Mouse (Mus musculus) left cerebral cortex, adult 2 months (tissue): ENCODE measurements around the gene Slc5a6. TPM values are rescaled to one million over a fixed set of nuclear protein-coding genes. Genes with fewer than 3 reads are reported as not detected.

Experiments used
- DNase-seq, 2 experiments: peaks; one replicate each; pipeline ENCODE4 v3.0.0; 2021 to 2022; ENCODE audit warnings: low spot score in 2 of 2, mixed read lengths in 1 of 2; ENCODE audit errors: extremely low spot score in 1 of 2
- H3K27ac ChIP-seq: fragments of 200-600 bp; 2 replicates; pipeline ENCODE4 v1.8.1; 2022
- H3K4me3 ChIP-seq: fragments of 200-600 bp; 2 replicates; pipeline ENCODE4 v1.8.1; 2022
- CTCF ChIP-seq: fragments of 200-600 bp; IDR thresholded peaks from 2 replicates; pipeline ENCODE4 v1.8.1; 2022; ENCODE audit warnings: antibody characterized with exemption, mild to moderate bottlenecking, moderate library complexity
- intact Hi-C: fragments of 180-260 bp; cut with DNase I; formaldehyde crosslinking; loops from one replicate; pipeline ENCODE4 v1.15.1; 2025
- total RNA-seq, 2 experiments: library from RNA; stranded (reverse); gene quantifications; 2 replicates each; pipeline ENCODE4 v1.2.3; 2021

The Slc5a6 gene
- total RNA-seq, 2 experiments from 2014 or later: 16.7 to 19.3 TPM

DNA sequence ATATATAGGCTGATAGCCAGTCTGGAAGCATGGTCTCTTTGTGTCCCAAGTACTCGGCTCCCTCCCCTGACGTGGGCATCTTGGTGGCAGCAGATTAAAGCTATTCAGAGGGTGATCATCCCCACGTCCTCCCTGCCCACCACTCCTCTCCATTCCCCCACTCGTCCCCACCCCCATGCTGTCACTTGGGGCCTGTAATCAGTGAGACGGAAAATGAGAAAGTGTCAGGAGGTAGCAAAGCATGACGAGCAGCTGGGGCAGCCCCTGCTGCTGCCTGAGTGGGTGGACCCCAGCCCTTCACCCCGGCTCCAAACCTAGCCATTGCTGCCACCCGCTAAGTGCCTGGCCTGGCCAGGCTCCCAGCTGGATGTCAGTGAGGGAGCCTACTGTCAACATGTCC lies 35.2 kb upstream of the Slc5a6 start:
- intact Hi-C loops: no loop called here
- Histone ChIP-seq H3K4me3 (no peak overlapping the region), H3K27ac (no peak overlapping the region)
- TF ChIP-seq CTCF: no peak
- no peak for DNase-seq

DNA sequence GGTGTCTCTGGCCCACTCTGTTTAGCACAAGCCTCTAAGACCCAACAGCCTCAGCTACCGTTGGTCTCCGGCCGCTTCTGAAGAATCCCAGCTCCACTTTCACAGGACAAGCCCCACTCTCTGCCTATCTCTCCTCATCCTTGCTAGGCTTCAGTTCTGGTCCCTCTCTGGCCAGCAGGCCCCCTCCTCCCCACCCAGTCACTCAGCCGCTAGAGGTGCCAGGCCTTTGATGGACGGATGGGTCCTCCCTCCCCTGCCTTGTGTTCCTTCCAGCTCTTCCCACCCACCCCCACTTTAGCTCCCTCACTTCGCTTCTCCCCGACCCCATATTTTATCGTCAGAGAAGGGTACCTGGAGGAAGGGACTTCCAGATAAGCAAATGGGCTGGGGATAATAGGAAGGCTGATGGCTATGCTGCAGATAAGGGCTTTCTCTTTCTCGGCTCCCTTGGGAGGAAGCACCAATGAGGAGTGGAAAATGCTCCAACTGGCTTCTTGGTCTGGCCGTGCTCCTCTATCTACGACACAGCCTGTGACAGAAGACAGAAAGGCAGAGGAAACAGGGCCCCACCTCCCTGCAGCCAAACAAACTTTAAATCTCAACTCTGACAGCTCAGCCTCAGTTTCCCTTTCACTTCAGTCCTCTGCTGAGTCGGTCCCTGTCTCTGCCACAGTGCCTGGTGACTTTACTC lies 34.4 kb upstream of the Slc5a6 start:
- TF ChIP-seq CTCF: no peak
- H3K27ac ChIP-seq: no peak overlapping the region
- intact Hi-C loops: no loop called here

DNA sequence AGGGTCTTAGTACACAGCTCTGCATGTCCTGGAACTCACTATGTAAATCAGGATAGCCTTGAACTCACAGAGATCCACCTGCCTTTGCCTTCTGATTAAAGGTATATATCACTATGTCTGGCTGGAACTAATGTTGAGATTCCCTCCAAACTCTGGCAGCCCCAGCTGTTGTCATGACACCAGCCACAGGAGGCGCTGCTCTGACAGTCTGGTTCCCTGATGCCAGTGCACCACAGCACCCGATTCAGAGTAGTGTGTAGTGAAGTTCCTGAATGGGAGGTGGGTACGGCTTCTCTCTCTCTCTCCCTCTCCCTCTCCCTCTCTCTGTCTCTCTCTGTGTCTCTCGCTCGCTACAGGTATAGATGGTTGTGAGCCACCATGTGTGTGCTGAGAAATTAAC lies 33.6 kb upstream of the Slc5a6 start:
- Histone ChIP-seq H3K4me3 (no peak overlapping the region), H3K27ac (no peak overlapping the region)
- peak; percentile 61 for TF ChIP-seq CTCF
- intact Hi-C loops: no loop called here
- DNase-seq: no peak

More for the DNA sequence above, 34.4 kb upstream of the Slc5a6 start:
- DNase-seq: no peak
- H3K4me3 ChIP-seq: no peak overlapping the region

- intact Hi-C loops: loop anchor here (2.0 kb wide), 1 partner anchor 39 kb away; no protein-coding TSS in a partner anchor
- DNase-seq: no peak
- no peak overlapping the region for H3K27ac ChIP-seq
- peak; percentile 58 for TF ChIP-seq CTCF
- H3K4me3 ChIP-seq: no peak overlapping the region
Observed at GRCm38 (mm10) chr5:31081386-31081785, 32.7 kb upstream of the Slc5a6 start.

DNA sequence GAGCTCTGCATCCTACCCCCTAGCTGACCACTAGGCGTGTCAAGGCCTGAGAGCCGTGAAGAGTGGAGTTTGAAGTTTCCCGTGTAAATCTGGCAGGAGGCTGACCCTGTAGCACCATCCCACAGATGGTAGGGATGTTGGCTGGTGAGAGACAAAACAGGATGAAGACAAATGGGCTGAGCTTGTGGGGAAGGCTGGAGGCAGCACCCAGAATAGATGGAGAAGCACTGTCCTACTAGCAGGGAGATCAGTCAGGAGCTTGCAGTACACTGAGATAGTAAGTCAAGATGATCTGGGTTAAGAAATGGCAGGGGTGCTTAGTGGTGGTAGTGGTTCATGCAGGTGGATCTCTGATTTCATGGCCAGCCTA lies 32.1 kb upstream of the Slc5a6 start:
- intact Hi-C loops: loop anchor here (1.0 to 2.0 kb wide), 2 partner anchors 14 to 40 kb away; no protein-coding TSS in a partner anchor
- TF ChIP-seq CTCF: no peak
- no peak for DNase-seq
- no peak overlapping the region; the same call in 1 of the 2 replicates for H3K4me3 ChIP-seq
- H3K27ac ChIP-seq: peak overlapping the region; percentile 50

GRCm38 (mm10) chr5:31080059-31080794 lies 31.5 kb upstream of the Slc5a6 start:
- peak; percentile 54 to 62 for DNase-seq
- H3K27ac ChIP-seq: peak overlapping the region; percentile 50
- no peak for TF ChIP-seq CTCF
- no peak overlapping the region; the same call in 1 of the 2 replicates for H3K4me3 ChIP-seq
- intact Hi-C loops: loop anchor here (1.0 to 2.0 kb wide), 2 partner anchors 14 to 41 kb away; no protein-coding TSS in a partner anchor

GRCm38 (mm10) chr5:31076346-31076745 lies 27.6 kb upstream of the Slc5a6 start:
- H3K27ac ChIP-seq: no peak overlapping the region
- no peak for TF ChIP-seq CTCF
- DNase-seq: no peak
- intact Hi-C loops: no loop called here
- H3K4me3 ChIP-seq: no peak overlapping the region

GRCm38 (mm10) chr5:31073176-31073575 lies 24.5 kb upstream of the Slc5a6 start:
- intact Hi-C loops: no loop called here
- TF ChIP-seq CTCF: no peak
- no peak overlapping the region for H3K4me3 ChIP-seq
- DNase-seq: no peak
- no peak overlapping the region for H3K27ac ChIP-seq

- no peak for DNase-seq
- no peak for TF ChIP-seq CTCF
- no peak overlapping the region for H3K27ac ChIP-seq
- intact Hi-C loops: no loop called here
- no peak overlapping the region for H3K4me3 ChIP-seq
Observed at GRCm38 (mm10) chr5:31071821-31072220, 23.1 kb upstream of the Slc5a6 start.

DNA sequence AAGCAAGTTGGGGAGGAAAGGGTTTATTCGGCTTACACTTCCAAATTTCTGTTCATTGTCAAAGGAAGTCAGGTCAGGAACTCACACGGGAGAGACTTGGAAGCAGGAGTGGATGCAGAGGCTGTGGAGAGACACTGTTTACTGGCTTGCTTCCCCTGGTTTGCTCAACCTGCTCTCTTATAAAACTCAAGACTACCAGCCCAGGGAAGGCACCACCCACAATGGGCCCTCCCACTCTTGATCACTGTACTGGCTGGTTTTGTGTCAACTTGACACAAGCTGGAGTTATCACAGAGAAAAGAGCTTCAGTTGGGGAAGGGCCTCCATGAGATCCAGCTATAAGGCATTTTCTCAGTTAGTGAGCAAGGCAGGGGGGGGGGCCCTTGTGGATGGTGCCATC lies 22.3 kb upstream of the Slc5a6 start:
- no peak for DNase-seq
- intact Hi-C loops: no loop called here
- no peak for TF ChIP-seq CTCF
- H3K27ac ChIP-seq: no peak overlapping the region
- no peak overlapping the region for H3K4me3 ChIP-seq

GRCm38 (mm10) chr5:31069810-31070209 lies 21.1 kb upstream of the Slc5a6 start:
- H3K27ac ChIP-seq: peak overlapping the region; percentile 19; the same call in 1 of the 2 replicates
- DNase-seq: no peak

More at GRCm38 (mm10) chr5:31069810-31070209, 21.1 kb upstream of the Slc5a6 start:
- intact Hi-C loops: no loop called here
- no peak overlapping the region for H3K4me3 ChIP-seq
- no peak for TF ChIP-seq CTCF
